ENCODE assay signal across 12 mouse cellular contexts in genomic region chr6:5104238-5104637, GRCm38 (mm10).
"Had no signal": no experiment of that assay in that cellular context is flagged by ENCODE, and none has a peak within 500 bp of the region (broad histone marks: within the 10 kb centered on the region; RNA-seq: fewer than 3 reads in every experiment).

No protein-coding gene starts in this region.

- H3K27me3 ChIP-seq: kidney, embryonic 15.5 days; limb, embryonic 13.5 days; liver, embryonic 13.5 days; neural tube, embryonic 12.5 days; stomach, embryonic 15.5 days had no signal

- H3K9me3 ChIP-seq: kidney, embryonic 15.5 days; limb, embryonic 13.5 days; liver, embryonic 13.5 days; midbrain, embryonic 10.5 days; neural tube, embryonic 12.5 days; stomach, embryonic 15.5 days had no signal

- H3K4me1 ChIP-seq: stomach, embryonic 15.5 days had no signal

- H3K27ac ChIP-seq: kidney, embryonic 15.5 days; limb, embryonic 13.5 days; liver, embryonic 13.5 days; neural tube, embryonic 12.5 days; stomach, embryonic 15.5 days had no signal

- H3K36me3 ChIP-seq: kidney, embryonic 15.5 days; limb, embryonic 13.5 days; liver, embryonic 13.5 days; midbrain, embryonic 10.5 days; neural tube, embryonic 12.5 days; stomach, embryonic 15.5 days had no signal

- DNase-seq: kidney, adult 2 months; kidney, postnatal 14 days; lung, adult 18-20 months; midbrain, embryonic 14.5 days; right cerebral cortex, postnatal 14 days had no signal

- H3K9ac ChIP-seq: kidney, embryonic 15.5 days; limb, embryonic 13.5 days; liver, embryonic 13.5 days; neural tube, embryonic 12.5 days; stomach, embryonic 15.5 days had no signal

- H3K4me3 ChIP-seq: kidney, embryonic 15.5 days; limb, embryonic 13.5 days; liver, embryonic 13.5 days; midbrain, embryonic 10.5 days; myocyte; neural tube, embryonic 12.5 days; stomach, embryonic 15.5 days had no signal

- H3K4me2 ChIP-seq: kidney, embryonic 15.5 days; limb, embryonic 13.5 days; liver, embryonic 13.5 days; neural tube, embryonic 12.5 days; stomach, embryonic 15.5 days had no signal
